Mouse (Mus musculus) 3134 (cell line): Measurements from ENCODE around the gene Mief1.

Experiments
- DNase-seq: peaks from one replicate; pipeline ENCODE4 v3.0.0-alpha.2; 2011; ENCODE audit warnings: low spot score; ENCODE audit not compliant: insufficient read length; ENCODE audit errors: extremely low read depth

The Mief1 gene

DNA sequence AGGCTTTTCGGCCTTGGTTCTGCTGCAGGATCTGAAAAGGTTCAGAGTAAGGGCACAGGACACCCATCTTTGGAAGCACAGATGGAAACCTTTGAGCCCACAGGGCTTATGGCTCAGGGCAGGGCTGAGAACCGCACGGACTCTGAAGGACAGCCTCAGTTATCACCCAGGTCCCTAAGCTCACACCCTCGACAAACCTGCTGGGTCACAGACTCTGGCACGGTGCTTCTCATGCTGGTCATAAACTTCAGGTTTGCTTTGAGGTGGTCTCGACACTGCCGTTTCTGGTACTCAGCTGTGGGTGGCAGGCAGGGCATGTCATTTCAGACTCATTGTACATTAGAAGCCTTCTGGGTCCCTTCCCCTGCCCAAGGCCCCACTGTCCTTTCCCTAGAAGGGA is 27.3 kb downstream of the Mief1 start:
- DNase-seq = no peak

DNA sequence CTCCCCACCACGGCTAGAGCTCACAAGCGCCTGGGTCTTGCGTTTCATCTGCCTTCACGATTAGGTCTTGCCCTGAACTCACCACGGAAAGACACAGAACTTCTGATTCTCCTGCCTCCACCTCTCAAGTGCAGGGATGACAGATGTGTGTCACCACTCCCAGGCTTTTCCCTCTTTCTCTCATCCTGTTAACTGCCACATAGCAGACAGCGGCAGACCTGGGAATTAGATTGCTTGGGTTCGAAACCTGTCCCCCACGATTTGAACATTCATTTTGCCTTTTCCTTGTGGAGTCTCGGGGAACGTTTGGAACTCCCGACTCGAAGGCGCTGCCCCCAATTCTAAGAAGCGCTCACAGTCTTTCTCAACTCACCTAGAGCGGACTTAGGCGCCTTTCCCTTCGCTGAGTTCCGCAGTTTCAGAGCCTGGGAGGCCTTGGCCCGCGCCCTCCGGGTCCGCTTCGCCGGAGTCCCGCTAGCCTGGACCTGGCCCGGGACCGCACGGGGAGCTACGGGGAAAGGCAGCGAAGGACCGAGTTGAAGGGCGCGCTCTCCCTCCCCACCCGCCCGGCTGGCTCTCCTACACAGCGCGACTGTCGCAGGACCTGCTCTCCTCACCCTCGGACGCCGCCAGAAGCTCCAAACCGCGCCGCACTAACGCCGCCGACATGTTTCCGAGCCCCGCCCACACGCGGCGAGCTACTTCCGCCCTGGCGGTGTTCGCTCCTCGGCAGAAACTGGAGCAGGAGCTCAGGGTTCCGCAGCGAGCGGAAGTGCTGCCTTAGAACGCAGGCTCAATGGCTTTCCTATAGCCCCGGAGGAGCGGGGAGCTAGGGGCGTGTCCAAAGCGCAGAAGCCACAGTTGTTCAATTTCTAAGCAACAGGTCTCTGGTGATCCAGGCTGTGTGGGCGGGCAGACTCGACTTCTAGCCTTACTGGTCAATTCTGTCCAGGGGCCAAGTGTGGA is 30.1 kb downstream of the Mief1 start, which contains the start of gene Rps19bp1:
Gene Rps19bp1, minus strand, starts transcription at position 706 of the 966 bp plus-strand sequence.
- DNase-seq = peak; percentile 92

DNA sequence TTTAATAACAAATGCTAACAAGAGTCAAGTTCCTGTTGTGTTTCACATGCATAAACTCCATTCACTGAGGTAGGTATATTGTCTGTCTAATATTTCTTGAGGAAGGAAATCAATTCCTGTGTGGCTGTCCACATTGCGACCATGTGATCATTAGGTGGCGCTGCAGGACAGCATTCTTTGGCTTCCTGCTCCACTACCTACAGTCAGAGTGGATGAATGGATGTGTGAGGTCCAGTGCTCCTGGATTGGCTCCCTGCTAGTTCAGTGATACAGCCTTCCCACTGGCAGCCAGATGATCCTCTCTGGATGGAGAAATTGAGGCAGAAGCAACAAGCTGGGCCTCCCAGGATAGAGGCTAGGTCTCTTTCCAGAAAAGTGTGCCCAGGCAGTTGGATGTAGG is 32.5 kb downstream of the Mief1 start:
- peak; percentile 30 for DNase-seq

DNA sequence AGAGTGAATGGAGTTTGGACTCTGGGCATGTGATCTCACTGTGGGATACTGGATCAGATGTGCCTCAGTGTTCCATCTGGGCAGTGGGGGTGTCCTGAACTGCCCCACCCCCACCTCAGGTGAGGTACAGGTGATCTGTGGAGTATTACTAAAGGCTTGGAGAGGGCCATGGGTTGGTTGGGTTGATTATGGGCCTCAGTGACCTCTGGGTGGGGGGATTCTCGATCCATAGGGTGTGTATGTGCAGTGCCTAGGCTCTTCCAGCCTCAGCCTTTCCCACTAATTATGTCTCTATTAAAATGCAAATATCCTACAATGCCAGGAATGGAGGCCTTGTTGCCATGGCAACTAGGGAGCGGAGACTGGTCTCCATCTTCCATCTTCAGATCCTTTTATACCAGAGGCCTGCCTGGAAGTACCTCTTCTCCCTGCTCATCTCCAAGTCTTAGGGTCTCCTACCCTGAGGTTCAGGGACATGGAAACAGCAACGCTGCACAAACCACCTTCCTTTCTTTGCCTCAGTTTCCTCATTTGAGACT is 38.1 kb downstream of the Mief1 start:
- no peak for DNase-seq

DNA sequence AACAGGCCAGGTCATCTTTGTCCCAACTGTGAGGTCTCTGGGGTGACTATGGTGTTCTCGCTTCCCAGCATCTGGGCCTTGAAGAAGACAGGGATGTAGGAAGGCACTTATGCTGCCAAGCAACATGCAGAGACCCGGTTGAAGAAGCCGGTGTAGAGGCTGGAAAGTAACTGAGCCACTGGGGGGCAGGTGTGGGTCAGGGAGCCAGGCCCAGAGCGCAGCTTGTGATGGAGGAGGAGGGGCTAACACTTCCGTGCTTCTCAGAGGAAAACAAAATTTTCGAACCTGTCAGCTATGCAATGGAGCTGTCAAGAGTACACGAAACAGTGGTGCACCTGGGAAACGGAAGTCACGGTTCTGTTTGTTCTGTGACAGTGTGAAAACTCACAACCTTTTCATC is 43.3 kb downstream of the Mief1 start:
- DNase-seq = no peak

DNA sequence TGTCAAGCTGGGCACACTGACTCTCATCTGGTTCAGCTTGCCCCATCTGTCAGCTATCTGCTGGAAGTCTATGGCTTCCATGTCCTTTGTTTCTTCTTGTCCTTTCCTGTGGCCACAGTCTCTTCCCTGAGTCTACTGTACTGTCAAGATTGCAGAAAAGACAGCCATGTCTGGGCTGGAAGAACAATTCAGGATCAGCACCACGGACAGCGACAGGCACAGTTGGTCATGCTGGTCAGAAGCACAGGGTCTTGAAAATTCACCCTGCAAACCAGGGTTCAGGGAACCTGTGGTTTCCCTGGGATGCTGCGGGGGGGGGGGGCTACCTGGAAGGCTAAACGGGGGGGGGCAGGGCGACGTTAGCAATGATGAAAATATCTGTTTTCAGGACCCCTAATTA is 43.8 kb downstream of the Mief1 start:
- no peak for DNase-seq

DNA sequence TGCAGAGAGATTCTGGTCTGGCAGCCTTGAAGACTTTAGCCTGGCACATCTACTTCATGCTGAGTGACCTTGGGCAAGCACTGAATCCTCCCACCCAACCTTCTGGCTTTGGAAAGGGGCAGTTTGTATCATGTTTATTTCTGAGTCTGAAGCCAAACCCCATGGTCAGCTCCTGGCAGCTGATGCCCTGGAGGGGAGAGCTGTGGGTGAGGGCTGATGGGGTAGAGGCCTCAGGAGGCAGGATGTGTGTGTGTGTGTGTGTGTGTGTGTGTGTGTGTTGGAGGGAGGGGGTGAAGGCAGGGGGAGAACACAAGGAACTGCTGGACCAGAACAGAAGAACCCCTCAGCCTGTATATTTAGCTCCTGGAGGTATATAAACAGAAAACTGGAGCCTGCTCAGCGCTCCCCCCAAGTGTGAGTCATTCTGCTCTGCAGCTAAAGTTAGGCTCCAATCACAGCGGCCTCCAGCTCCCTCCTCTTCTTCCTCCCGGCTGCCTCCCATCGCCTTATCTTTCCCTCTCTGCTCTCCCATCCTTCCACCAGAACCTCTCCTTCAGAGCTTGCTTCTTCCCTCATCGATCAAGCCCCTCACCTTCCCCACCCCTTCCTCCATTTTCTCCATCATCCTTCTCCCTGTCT is 44.4 kb downstream of the Mief1 start:
- DNase-seq = no peak

DNA sequence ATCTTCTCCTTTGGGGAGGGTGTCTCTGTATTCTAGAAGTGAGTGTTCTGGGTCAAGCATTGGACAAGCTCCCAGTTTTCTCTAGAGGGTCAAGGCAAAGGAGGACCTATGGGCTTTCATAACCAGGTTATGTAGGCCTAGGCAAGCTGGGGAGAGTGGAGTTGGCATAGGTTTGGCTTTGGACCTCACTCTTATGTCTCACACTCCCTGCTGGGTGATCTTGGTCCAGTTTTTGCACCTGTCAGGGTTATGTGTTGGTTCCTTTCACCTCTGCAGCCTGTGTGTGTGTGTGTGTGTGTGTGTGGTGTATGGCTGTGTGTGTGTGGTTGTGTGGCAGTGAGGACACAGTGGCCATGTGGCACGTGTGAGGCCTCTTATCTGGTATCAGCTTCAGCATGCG is 45.2 kb downstream of the Mief1 start:
- DNase-seq = no peak

DNA sequence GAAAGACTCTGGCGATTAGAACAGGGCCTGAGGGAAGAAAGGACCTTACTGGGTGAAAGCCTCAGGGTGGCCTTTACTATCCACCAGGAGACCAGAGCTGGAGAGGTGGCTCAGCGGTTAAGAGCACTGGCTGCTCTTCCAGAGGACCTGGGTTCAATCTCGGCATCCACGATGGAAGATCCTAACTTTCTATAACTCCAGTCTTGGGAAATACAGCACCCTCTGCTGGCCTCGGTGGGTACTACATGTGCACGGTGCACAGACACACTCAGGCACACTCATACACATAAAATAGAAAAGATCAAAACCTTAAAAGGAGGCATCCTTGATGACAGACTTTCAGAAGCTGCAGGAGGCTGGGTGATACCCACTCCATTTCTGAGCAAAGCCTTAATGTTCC is 46.8 kb downstream of the Mief1 start:
- DNase-seq = no peak

DNA sequence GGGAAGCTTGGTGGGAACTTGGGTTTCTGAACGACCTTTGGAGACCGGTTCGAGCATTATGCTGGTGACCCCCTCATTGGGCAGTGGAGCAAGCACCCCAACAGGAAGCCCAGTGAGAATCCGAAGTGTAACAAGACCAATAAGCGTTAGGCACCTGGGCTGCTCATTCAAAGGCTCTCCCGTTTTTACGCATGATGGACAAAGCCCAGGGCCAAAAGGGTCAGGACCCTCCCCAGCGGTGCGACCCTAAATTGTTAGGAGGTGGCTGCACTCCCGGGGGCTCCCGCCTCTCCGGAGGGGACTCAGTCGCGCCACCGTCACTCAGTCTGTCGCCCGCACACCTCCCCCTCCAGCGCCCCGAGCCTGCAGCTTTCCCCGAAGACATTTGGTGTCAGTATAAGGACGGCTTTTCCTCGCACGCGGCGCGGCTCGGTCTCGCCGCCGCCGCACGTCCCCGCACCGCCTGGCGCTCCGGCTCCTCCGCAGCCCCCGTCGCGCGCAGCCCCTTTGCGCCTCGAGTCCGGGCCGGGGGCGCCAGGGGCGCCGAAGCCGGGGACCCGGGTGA is 53.1 kb downstream of the Mief1 start, which contains the start of gene Cacna1i:
Gene Cacna1i, plus strand, starts transcription at position 388 of the 565 bp plus-strand sequence.
- no peak for DNase-seq

DNA sequence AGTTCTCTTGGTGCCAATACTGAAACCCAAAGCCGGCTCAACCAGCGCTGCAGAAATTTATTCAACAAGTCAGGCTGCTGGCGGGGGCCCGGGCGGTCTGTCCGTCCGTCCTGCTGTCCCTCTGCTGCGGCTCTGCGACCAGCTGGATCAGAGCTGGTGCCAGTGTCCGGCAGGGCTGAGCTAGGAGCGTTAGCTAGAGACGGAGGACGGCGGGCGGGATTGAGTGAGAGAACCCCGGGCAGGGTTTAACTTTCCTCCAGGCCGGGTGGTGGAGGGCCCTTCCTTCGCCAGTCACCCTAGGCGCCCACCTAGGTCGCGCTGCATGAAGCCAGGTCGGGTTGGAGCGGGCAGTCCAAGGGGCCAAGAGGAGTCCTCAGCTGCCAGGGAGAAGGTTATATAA is 54.2 kb downstream of the Mief1 start:
- DNase-seq = no peak

DNA sequence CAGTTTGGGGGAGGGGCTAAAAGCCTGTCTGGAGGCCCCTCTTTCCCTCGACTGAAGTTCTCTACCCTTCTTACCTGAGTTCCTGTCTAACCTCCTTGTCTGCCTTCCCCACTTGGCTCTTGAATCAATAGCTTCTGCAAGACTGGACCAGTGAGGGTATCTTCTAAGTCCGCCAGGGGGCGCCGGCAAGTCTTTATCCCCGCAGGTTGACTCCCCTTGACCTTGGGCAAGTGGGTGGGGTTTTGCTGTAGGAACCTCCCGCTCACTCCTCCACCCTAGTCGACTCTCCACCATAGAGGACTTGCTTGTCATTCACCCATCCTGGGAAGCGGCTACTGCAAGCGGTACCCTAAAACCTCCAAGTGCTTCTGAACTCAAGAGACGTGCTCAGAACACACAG is 55.6 kb downstream of the Mief1 start:
- peak; percentile 43 for DNase-seq

DNA sequence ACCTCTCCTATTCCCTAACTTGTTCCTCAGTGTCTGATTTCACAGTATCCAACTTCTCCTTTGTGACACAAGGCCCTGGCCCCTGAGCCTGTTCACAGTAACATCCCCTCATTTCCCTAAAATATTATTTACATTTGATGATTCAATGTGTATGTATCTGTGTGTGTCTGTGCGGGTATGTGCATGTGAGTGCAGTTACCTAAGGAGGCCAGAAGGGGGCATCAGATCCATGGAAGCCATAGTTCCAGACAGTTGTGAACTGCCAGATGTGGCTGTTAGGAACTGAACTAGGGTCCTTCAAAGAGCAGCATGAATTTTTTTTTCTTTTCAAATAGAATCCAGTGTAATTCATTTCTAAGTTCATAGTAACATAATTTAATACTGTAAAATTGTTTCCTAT is 63.3 kb downstream of the Mief1 start:
- DNase-seq = no peak
